Mouse (Mus musculus) embryonic facial prominence, embryonic 13.5 days (tissue): ENCODE data around the gene Fbxo2. TPM values are rescaled to one million over a fixed set of nuclear protein-coding genes. Genes with fewer than 3 reads are reported as not detected.

Source experiments
- ATAC-seq: fragments of 200-750 bp; cut with Nextera tagmentation; 2 replicates; pipeline ENCODE4 v1.8.0; 2017; ENCODE audit warnings: low read depth; ENCODE audit not compliant: insufficient number of reproducible peaks, insufficient read depth, low FRiP score, low TSS enrichment
- H3K27ac ChIP-seq: fragments of 300-500 bp; sonication (generic); 2 replicates; pipeline ENCODE4 v1.5.1; 2015; ENCODE audit warnings: moderate library complexity, mild to moderate bottlenecking, inconsistent platforms
- H3K27me3 ChIP-seq: fragments of 300-500 bp; sonication (generic); 2 replicates; pipeline ENCODE4 v1.6.1; 2015; ENCODE audit warnings: mild to moderate bottlenecking, inconsistent platforms
- H3K36me3 ChIP-seq: fragments of 300-500 bp; sonication (generic); 2 replicates; pipeline ENCODE4 v1.6.1; 2015; ENCODE audit warnings: mild to moderate bottlenecking, inconsistent platforms
- H3K4me1 ChIP-seq: fragments of 300-500 bp; sonication (generic); 2 replicates; pipeline ENCODE4 v1.6.1; 2015; ENCODE audit warnings: inconsistent platforms
- H3K4me2 ChIP-seq: fragments of 300-500 bp; sonication (generic); 2 replicates; pipeline ENCODE4 v1.6.1; 2015; ENCODE audit warnings: moderate library complexity, mild to moderate bottlenecking, inconsistent platforms
- H3K4me3 ChIP-seq: fragments of 300-500 bp; sonication (generic); 2 replicates; pipeline ENCODE4 v1.5.1; 2015; ENCODE audit warnings: mild to moderate bottlenecking, inconsistent platforms
- H3K9ac ChIP-seq: fragments of 300-500 bp; sonication (generic); 2 replicates; pipeline ENCODE4 v1.6.1; 2015; ENCODE audit warnings: mild to moderate bottlenecking, inconsistent platforms
- H3K9me3 ChIP-seq: fragments of 300-500 bp; sonication (generic); 2 replicates; pipeline ENCODE4 v1.6.1; 2016; ENCODE audit warnings: inconsistent platforms
- WGBS: fragments of 180-500 bp; shearing (Covaris S2); methylation state at CpG from one replicate; pipeline ENCODE4 v1.1.7; 2015; ENCODE audit warnings: mixed read lengths; 5-methylcytosine and 5-hydroxymethylcytosine counted together
- microRNA-seq: library from miRNA; unstranded; fragments of <30 nt; microRNA quantifications from one replicate; pipeline ENCODE4, GENCODE M21; 2016
- polyA plus RNA-seq: library from polyadenylated mRNA; unstranded; fragments of >200 nt; fragmentation: Nextera tagmentation; extraction: Ambion mirVana; gene quantifications from 2 replicates; pipeline ENCODE4 v1.2.1, GENCODE M21; 2015

Fbxo2 gene
- polyA plus RNA-seq, 1 experiment from 2014 or later: 3.4 TPM

DNA sequence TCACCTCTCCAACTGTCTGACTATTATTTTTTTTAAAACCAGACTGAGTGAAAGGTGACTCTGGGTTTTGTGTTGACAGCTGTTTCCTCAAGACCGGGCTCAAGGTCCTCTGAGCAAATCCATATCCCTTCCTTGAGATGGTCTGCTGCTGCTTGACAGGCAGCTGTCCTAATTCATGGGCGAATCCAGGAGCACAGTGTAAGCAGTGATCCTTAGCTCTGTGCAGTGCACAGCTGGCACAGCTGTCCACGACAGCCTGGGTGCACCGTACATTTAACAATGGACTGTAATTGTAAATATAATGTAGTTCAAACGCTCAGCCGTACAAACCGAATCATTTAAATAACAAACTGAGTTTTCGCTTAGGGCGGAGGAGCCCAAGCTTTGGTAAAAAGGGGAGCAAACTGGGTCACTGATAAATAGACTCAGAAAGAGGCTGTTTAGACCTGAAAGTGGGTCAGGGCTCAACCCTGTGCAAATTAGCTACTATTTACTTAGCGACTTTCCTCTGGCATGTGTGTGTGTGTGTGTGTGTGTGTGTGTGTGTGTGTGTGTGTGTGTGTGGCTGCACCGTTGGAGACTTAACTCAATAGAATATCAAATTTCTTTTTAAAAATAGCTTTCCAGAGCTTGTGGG, 55.0 kb downstream of the Fbxo2 start:
- Histone ChIP-seq H3K27me3 (peaks cover 57% of the 10 kb centered on the region), H3K4me1 (no peaks in the 10 kb centered on the region), H3K9ac (no peak overlapping the region), H3K36me3 (no peaks in the 10 kb centered on the region), H3K9me3 (no peaks in the 10 kb centered on the region), H3K4me3 (no peak overlapping the region), H3K4me2 (no peak overlapping the region), H3K27ac (no peak overlapping the region)
- no peak for ATAC-seq
- WGBS: 34% methylated on average over 11 of the region's 11 CpGs

Small RNAs within 50 kb of the gene (microRNA-seq; reads per million reads assigned to microRNA genes)
- not detected for gene Mir7022

Other genes starting within 250 kb of the Fbxo2 start
- gene Plod1, start 223.9 kb upstream of the Fbxo2 start, polyA plus RNA-seq: 68.6 and 76.3 TPM in 2 replicates
- gene 2510039O18Rik, start 219.7 kb upstream of the Fbxo2 start, polyA plus RNA-seq: 14.3 and 17.7 TPM in 2 replicates
- gene Nppb, start 174.8 kb upstream of the Fbxo2 start, polyA plus RNA-seq: 0.28 and 0.95 TPM in 2 replicates
- gene Nppa, start 159.9 kb upstream of the Fbxo2 start, polyA plus RNA-seq: 0.25 and 10.7 TPM in 2 replicates
- 8.7 and 8.8 TPM in 2 replicates for gene Clcn6, start 121.8 kb upstream of the Fbxo2 start, polyA plus RNA-seq
- 20.8 and 22.4 TPM in 2 replicates for gene Mthfr, start 121.5 kb upstream of the Fbxo2 start, polyA plus RNA-seq
- 9.7 and 10.1 TPM in 2 replicates for gene Agtrap, start 72.6 kb upstream of the Fbxo2 start, polyA plus RNA-seq
- gene Mad2l2, start 30.2 kb upstream of the Fbxo2 start, polyA plus RNA-seq: 70.6 and 76.3 TPM in 2 replicates
- gene Draxin, start 29.9 kb upstream of the Fbxo2 start, polyA plus RNA-seq: 0.78 and 1.1 TPM in 2 replicates
- gene Fbxo6, start 8.5 kb upstream of the Fbxo2 start, polyA plus RNA-seq: 14.9 and 15.1 TPM in 2 replicates
- 13.5 TPM in 2 replicates for gene Fbxo44, start 139 bp upstream of the Fbxo2 start, polyA plus RNA-seq
- gene Disp3, start 127.3 kb downstream of the Fbxo2 start, polyA plus RNA-seq: 0.35 and 0.39 TPM in 2 replicates